Mouse (Mus musculus): ENCODE results near the gene Prr14.

GRCm38 (mm10) chr7:127448521-127449300 is 10.7 kb upstream of the Prr14 start, which contains the start of gene Zfp689:
- TF ChIP-seq MAX (IDR thresholded peaks at IDR 0.05): no peak
- TF ChIP-seq CTCF (IDR thresholded peaks at IDR 0.05; ENCODE audit: control insufficient read depth, insufficient read depth, insufficient read length): no peak
- no peak for TF ChIP-seq MYOD1 (IDR thresholded peaks at IDR 0.05; ENCODE audit: control insufficient read depth, insufficient read length, low read depth)

All from C2C12 (cell line).